Mouse (Mus musculus) embryonic facial prominence, embryonic 11.5 days (tissue): ENCODE measurements around the gene Zfp747. TPM values are rescaled to one million over a fixed set of nuclear protein-coding genes. Genes with fewer than 3 reads are reported as not detected.
"Not testable (repeated sequence)": the region's sequence is repeated elsewhere in the genome, so short reads cannot be mapped to it uniquely, and the experiment has no call there.

ENCODE experiments used
- ATAC-seq: fragments of 200-750 bp; cut with Nextera tagmentation; replicated peaks from 2 replicates; pipeline ENCODE4 v1.8.0; 2017; ENCODE audit warnings: low read depth; ENCODE audit not compliant: insufficient number of reproducible peaks, low FRiP score, low TSS enrichment
- DNase-seq: peaks from one replicate; pipeline ENCODE4 v3.0.0-alpha.2; 2015; ENCODE audit warnings: low spot score
- H3K27ac ChIP-seq: fragments of 300-500 bp; sonication (generic); replicated peaks from 2 replicates; pipeline ENCODE4 v1.5.1; 2014; ENCODE audit warnings: mild to moderate bottlenecking, low read depth, low read length, control low read depth
- H3K27me3 ChIP-seq: fragments of 300-500 bp; sonication (generic); 2 replicates; pipeline ENCODE4 v1.6.1; 2014; ENCODE audit warnings: mild to moderate bottlenecking, low read length, moderate library complexity, mixed read lengths; ENCODE audit not compliant: control insufficient read depth, insufficient read depth
- H3K36me3 ChIP-seq: fragments of 300-500 bp; sonication (generic); replicated peaks from 2 replicates; pipeline ENCODE4 v1.6.1; 2014; ENCODE audit warnings: low read depth, mild to moderate bottlenecking, low read length, moderate library complexity, mixed read lengths; ENCODE audit not compliant: control insufficient read depth, insufficient read depth
- H3K4me1 ChIP-seq: fragments of 300-500 bp; sonication (generic); 2 replicates; pipeline ENCODE4 v1.6.1; 2014; ENCODE audit warnings: low read length, mixed read lengths; ENCODE audit not compliant: control insufficient read depth, insufficient read depth
- H3K4me2 ChIP-seq: fragments of 300-500 bp; sonication (generic); 2 replicates; pipeline ENCODE4 v1.6.1; 2014; ENCODE audit warnings: low read depth, mild to moderate bottlenecking, control low read depth, low read length, moderate library complexity
- H3K4me3 ChIP-seq: fragments of 300-500 bp; sonication (generic); 2 replicates; pipeline ENCODE4 v1.5.1; 2014; ENCODE audit warnings: low read depth, low read length, control low read depth
- H3K9ac ChIP-seq: fragments of 300-500 bp; sonication (generic); replicated peaks from 2 replicates; pipeline ENCODE4 v1.6.1; 2014; ENCODE audit warnings: mild to moderate bottlenecking, control low read depth, low read length
- H3K9me3 ChIP-seq: fragments of 300-500 bp; sonication (generic); replicated peaks from 2 replicates; pipeline ENCODE4 v1.6.1; 2016; ENCODE audit warnings: mild to moderate bottlenecking, low read length, inconsistent platforms, mixed read lengths; ENCODE audit not compliant: control insufficient read depth
- WGBS: fragments of 180-500 bp; shearing (Covaris S2); extraction: QIAGEN DNeasy Blood & Tissue Kit; methylation state at CpG from one replicate; pipeline ENCODE4 v1.1.7; 2014; 5-methylcytosine and 5-hydroxymethylcytosine counted together
- polyA plus RNA-seq: library from polyadenylated mRNA; unstranded; fragments of >200 nt; fragmentation: Nextera tagmentation; extraction: Ambion mirVana; gene quantifications from 2 replicates; pipeline ENCODE4 v1.2.1, GENCODE M21; 2014

The Zfp747 gene
- polyA plus RNA-seq, result 5.6 and 7.8 TPM in 2 replicates

DNA sequence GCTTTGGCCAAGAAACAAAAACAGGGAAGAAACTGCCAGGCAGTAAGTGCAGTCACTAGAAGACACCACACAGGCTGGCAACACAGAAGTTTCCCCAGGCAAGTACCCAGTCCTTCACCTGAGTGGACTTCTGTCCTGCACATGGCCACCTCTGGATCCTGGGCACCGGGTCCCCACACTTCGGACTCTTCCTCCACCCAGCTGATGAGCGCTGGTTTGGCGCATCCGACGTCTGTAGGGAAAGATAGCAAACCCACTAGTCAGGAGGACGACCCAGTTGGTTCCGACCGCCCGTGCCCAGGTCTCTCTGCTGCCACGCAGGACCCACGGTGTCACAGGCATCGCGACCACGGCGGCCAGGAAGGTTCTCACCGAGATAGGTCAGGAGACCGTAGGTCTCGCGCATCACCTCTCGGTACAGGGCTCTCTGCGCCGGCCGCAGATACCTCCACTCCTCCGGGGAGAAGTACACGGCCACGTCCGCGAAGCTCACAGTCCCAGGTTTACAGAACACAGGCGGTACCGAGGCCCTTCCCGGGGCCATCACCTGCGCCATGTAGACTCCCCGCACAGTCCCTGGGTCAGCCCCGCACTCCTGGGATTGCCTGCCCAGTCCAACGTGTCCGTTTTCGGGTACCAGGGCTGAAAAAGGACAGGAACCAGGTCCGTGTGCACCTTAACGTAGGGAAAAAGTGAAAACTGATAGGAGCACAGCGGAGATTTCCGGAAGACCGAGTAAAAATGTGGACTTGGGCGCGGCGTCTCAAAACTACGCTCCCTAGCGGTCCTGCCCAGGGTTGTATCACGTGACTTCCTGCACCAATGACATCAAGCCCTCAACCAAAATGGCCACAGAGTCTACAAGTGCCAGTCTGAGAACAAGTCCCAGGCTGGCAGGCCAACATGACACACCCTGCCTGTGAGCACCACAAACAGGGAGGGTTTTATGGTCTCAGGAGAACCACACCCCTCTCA, at the start of gene Zfp747:
Zfp747 (minus strand) TSS at position 780 of the 975 bp plus-strand sequence.
- H3K4me3 ChIP-seq, result peak within 1 kb of the TSS; percentile 59
- H3K36me3 ChIP-seq, H3K9me3 ChIP-seq, H3K27me3 ChIP-seq, H3K27ac ChIP-seq, H3K4me1 ChIP-seq: not testable (repeated sequence)
- WGBS, result 2% methylated on average over 47 of the region's 49 CpGs
- H3K9ac ChIP-seq, result peak within 1 kb of the TSS; percentile 74
- H3K4me2 ChIP-seq, result peak within 1 kb of the TSS; percentile 78
- ATAC-seq (peak; percentile 86), DNase-seq (peak; percentile 94)

DNA sequence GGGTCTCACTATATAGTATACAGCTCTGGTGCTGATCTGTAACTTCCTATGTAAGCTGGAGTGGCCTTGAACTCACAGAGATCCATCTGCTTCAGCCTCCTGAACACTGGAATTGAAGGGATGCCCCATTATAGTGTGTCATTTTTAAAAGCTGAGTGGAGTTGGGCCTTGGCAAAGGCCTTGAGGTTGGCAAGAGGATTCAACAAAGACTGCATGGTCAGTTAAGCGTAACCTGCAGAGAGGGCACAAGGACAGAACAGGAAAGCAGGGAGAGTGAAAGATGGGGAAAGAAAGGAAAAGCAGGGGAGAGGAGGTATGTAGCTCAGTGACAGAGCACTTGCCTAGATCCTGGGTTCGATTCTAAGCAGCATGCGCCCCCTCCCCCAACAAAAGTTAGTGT, 49.4 kb upstream of the Zfp747 start:
- Histone ChIP-seq H3K9me3 (no peaks in the 10 kb centered on the region), H3K4me1 (no peaks in the 10 kb centered on the region), H3K9ac (no peak overlapping the region), H3K27me3 (no peaks in the 10 kb centered on the region), H3K4me3 (no peak overlapping the region), H3K4me2 (no peak overlapping the region), H3K36me3 (no peaks in the 10 kb centered on the region), H3K27ac (no peak overlapping the region)
- 87% methylated on average over 3 of the region's 3 CpGs for whole genome bisulfite sequencing
- ATAC-seq, result no peak
- no peak for DNase-seq

DNA sequence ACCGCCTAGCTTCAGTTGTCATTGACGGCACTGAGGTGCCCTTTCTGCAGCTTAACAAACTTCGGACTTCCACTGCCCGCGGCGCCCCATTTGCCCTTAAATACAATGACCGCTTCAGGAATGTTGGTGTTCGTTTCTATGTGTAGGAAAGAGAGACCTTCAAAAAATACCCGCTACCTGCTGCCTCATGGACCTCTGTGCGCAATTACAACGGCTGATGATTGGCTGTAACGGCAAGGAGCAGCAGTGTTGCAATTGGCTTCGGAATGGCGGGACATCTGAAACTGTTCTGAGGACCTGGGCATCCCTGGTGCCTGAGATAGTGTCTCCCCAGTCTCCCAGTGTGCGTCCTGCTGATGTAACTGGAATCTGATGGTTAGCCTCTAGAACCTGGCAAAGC, 46.4 kb upstream of the Zfp747 start:
- no peak overlapping the region for H3K27ac ChIP-seq
- peak overlapping the region; percentile 32; the same call in 1 of the 2 replicates for H3K9ac ChIP-seq
- peaks cover 2% of the 10 kb centered on the region; the same call in 1 of the 2 replicates for H3K36me3 ChIP-seq
- H3K4me1 ChIP-seq, result no peaks in the 10 kb centered on the region
- no peaks in the 10 kb centered on the region for H3K9me3 ChIP-seq
- H3K4me3 ChIP-seq, result peak overlapping the region; percentile 80
- DNase-seq (peak; percentile 13), ATAC-seq (no peak; the same call in 1 of the 2 replicates)
- H3K27me3 ChIP-seq, result no peaks in the 10 kb centered on the region
- H3K4me2 ChIP-seq, result peak overlapping the region; percentile 92
- under 1% methylated on average over 15 of the region's 15 CpGs for WGBS

DNA sequence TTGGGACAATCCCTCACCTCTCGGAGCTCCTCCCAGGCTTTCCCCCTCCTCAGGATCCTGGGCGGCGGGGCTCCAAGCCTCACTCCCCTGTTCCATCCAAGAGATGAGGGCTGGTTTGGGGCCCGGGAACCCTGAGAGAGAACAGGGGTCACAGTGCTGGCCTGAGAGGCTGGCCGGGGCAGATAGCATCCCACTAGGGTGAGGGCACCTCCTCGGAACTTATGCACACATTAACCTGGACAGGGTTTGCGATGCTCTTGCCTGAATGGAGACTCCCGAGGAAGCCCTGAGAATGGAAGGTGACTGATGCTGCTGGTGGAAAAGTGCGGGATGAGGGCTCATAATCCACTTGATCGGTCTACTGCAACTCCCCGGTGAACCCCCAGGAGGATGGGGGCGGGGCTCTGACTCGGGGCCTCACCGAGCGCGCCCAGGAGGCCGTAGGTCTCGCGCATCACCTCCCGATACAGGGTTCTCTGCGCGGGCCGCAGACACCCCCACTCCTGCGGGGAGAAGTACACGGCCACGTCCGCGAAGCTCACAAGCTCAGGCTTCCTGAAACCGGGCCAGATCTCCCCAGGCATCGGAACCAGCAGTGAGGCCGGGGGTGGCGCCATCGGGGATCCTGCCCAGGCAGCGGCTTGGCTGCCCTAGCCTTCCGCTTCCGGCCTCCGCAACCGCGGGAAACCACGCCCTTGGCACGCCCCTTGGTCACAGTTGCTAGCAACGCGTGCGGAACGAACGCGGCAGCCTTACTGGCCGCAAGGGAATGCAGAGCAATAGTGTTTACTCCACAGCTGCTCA, 45.7 kb upstream of the Zfp747 start, which contains the start of gene Zfp688:
Zfp688 (minus strand) TSS at position 681 of the 804 bp plus-strand sequence.
- H3K9me3 ChIP-seq, result no peaks in the 10 kb centered on the region
- WGBS, result 1% methylated on average over 48 of the region's 48 CpGs
- DNase-seq, result peak; percentile 96
- no peak within 1 kb of the TSS for H3K27ac ChIP-seq
- H3K27me3 ChIP-seq, result no peaks in the 10 kb centered on the region
- H3K4me1 ChIP-seq, result no peaks in the 10 kb centered on the region
- peak; percentile 91 for ATAC-seq
- peak within 1 kb of the TSS; percentile 92 for H3K9ac ChIP-seq
- peaks cover 2% of the 10 kb centered on the region; the same call in 1 of the 2 replicates for H3K36me3 ChIP-seq
- peak within 1 kb of the TSS; percentile 80 for H3K4me3 ChIP-seq
- peak within 1 kb of the TSS; percentile 92 for H3K4me2 ChIP-seq

DNA sequence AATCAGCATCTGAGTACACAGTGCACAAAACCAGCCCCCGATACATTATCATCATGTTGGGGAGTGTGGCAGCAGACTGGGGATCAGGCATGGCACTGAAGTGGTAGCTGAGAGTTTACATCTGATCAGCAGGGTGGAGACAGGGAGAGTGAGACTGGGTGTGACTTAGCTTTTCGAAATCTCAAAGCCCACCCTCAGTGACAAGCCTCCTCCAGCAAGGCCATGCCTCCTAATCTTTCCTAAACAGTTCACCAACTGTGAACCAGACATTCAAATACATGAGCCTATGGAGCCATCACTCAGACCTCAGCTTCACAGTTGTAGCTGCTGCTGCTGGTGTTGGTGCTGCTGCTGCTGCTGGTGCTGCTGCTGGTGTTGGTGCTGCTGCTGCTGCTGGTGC, 35.6 kb upstream of the Zfp747 start:
- Histone ChIP-seq H3K27ac (no peak overlapping the region), H3K9me3 (no peaks in the 10 kb centered on the region), H3K9ac (no peak overlapping the region), H3K4me2 (no peak overlapping the region), H3K4me3 (no peak overlapping the region), H3K4me1 (no peaks in the 10 kb centered on the region), H3K36me3 (no peaks in the 10 kb centered on the region), H3K27me3 (no peaks in the 10 kb centered on the region)
- DNase-seq (no peak), ATAC-seq (no peak)
- 74% methylated on average over 2 of the region's 2 CpGs for WGBS

DNA sequence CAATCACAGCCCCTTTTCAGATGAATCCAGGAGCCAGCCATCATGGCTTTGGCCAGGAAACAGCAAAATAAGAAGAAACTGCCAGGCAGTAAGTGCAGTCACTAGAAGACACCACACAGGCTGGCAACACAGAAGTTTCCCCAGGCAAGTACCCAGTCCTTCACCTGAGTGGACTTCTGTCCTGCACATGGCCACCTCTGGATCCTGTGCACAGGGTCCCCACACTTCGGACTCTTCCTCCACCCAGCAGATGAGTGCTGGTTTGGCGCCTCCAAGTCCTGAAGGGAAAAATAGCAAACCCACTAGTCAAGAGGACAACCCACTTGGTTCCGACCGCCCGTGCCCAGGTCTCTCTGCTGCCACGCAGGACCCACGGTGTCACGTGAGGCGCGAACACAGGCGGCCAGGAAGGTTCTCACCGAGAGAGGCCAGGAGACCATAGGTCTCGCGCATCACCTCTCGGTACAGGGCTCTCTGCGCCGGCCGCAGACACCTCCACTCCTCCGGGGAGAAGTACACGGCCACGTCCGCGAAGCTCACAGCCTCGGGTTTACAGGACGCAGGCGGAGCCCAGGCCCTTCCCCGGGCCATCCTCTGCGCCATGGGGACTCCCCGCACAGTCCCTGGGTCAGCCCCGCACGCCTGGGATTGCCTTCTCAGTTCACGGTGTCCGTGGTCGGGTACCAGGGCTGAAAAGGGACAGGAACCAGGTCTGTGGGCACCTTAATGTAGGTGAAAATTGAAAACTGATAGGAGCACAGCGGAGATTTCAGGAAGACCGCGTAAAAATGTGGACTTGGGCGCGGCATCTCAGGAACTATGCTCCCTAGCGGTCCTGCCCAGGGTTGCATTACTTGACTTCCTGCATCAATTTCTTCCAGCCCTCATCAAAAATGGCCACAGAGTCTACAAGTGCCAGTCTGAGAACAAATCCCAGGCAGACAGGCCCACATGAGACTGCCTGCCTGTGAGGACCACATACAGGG, 30.4 kb upstream of the Zfp747 start, which contains the start of gene Zfp764:
Zfp764 (minus strand) TSS at position 821 of the 986 bp plus-strand sequence.
- DNase-seq (peak; percentile 92), ATAC-seq (peak; percentile 81)
- H3K9me3 ChIP-seq, H3K36me3 ChIP-seq, H3K27me3 ChIP-seq, H3K4me1 ChIP-seq, H3K27ac ChIP-seq: not testable (repeated sequence)
- H3K9ac ChIP-seq, result peak within 1 kb of the TSS; percentile 75
- H3K4me2 ChIP-seq, result peak within 1 kb of the TSS; percentile 82
- WGBS, result 7% methylated on average over 36 of the region's 40 CpGs
- peak within 1 kb of the TSS; percentile 42 for H3K4me3 ChIP-seq

DNA sequence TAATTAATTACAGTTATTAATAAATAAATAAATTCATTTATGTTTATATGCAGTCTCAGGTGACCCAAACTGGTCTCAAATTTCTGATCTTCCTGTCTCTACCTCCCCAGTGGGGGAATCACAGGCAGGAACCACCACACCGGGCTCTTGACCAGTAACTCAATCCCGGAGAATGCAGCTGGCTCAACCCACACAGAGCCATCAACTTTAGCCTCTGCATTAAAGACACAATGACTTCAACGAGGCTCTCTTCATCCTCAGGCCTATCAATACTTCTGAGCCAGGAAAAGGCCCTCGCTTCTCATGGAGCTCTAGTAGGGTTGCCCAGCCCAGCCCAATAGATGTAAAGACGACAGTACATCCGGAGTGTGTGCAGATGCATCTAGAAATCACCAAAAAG, 28.3 kb upstream of the Zfp747 start:
- not testable (repeated sequence) for H3K4me3 ChIP-seq, H3K27ac ChIP-seq, H3K36me3 ChIP-seq, H3K4me2 ChIP-seq, H3K9me3 ChIP-seq, DNase-seq, H3K4me1 ChIP-seq, H3K9ac ChIP-seq, H3K27me3 ChIP-seq, ATAC-seq
- 93% methylated on average over 6 of the region's 6 CpGs for WGBS
